Mouse (Mus musculus) limb, embryonic 11.5 days (tissue): Measurements from ENCODE around the gene Mbtps1. TPM values are rescaled to one million over a fixed set of nuclear protein-coding genes. Genes with fewer than 3 reads are reported as not detected.

Source experiments
- ATAC-seq: fragments of 200-750 bp; cut with Nextera tagmentation; 2 replicates; pipeline ENCODE4 v1.8.0; 2017; ENCODE audit warnings: low read depth; ENCODE audit not compliant: insufficient number of reproducible peaks, low FRiP score, low TSS enrichment
- DNase-seq: peaks from one replicate; pipeline ENCODE4 v3.0.0-alpha.2; 2015; ENCODE audit warnings: low spot score
- H3K27ac ChIP-seq: fragments of 300-500 bp; sonication (generic); replicated peaks from 2 replicates; pipeline ENCODE4 v1.5.1; 2014; ENCODE audit warnings: low read depth, mild to moderate bottlenecking, low read length
- H3K27me3 ChIP-seq: fragments of 300-500 bp; sonication (generic); 2 replicates; pipeline ENCODE4 v1.6.1; 2014; ENCODE audit warnings: mild to moderate bottlenecking, low read length, mixed read lengths; ENCODE audit not compliant: control insufficient read depth, insufficient read depth
- H3K36me3 ChIP-seq: fragments of 300-500 bp; sonication (generic); 2 replicates; pipeline ENCODE4 v1.6.1; 2014; ENCODE audit warnings: mild to moderate bottlenecking, low read length, moderate library complexity, mixed read lengths; ENCODE audit not compliant: control insufficient read depth, insufficient read depth
- H3K4me1 ChIP-seq: fragments of 300-500 bp; sonication (generic); 2 replicates; pipeline ENCODE4 v1.6.1; 2014; ENCODE audit warnings: low read length, mixed read lengths; ENCODE audit not compliant: control insufficient read depth, insufficient read depth
- H3K4me2 ChIP-seq: fragments of 300-500 bp; sonication (generic); 2 replicates; pipeline ENCODE4 v1.6.1; 2014; ENCODE audit warnings: low read depth, mild to moderate bottlenecking, moderate library complexity; ENCODE audit not compliant: severe bottlenecking
- H3K4me3 ChIP-seq: fragments of 300-500 bp; sonication (generic); 2 replicates; pipeline ENCODE4 v1.5.1; 2014; ENCODE audit warnings: low read depth, low read length
- H3K9ac ChIP-seq: fragments of 300-500 bp; sonication (generic); 2 replicates; pipeline ENCODE4 v1.6.1; 2014; ENCODE audit warnings: mild to moderate bottlenecking, low read length
- H3K9me3 ChIP-seq: fragments of 300-500 bp; sonication (generic); 2 replicates; pipeline ENCODE4 v1.6.1; 2016; ENCODE audit warnings: low read length; ENCODE audit not compliant: control insufficient read depth
- WGBS: fragments of 180-500 bp; shearing (Covaris S2); extraction: QIAGEN DNeasy Blood & Tissue Kit; methylation state at CpG from one replicate; pipeline ENCODE4 v1.1.7; 2014; 5-methylcytosine and 5-hydroxymethylcytosine counted together
- polyA plus RNA-seq: library from polyadenylated mRNA; unstranded; fragments of >200 nt; fragmentation: Nextera tagmentation; extraction: Ambion mirVana; gene quantifications from 2 replicates; pipeline ENCODE4 v1.2.1, GENCODE M21; 2014

Mbtps1 gene
- 116 and 126 TPM in 2 replicates for polyA plus RNA-seq

GRCm38 (mm10) chr8:119558603-119559401, at the start of gene Mbtps1:
Gene Mbtps1, minus strand, starts transcription at chr8:119558735.
- DNase-seq (peak; percentile 99), ATAC-seq (peak; percentile 94)
- peaks cover 3% of the 10 kb centered on the region; the same call in 1 of the 2 replicates for H3K4me1 ChIP-seq
- H3K27ac ChIP-seq, result peak within 1 kb of the TSS; percentile 76
- peak within 1 kb of the TSS; percentile 88 for H3K9ac ChIP-seq
- H3K27me3 ChIP-seq, result no peaks in the 10 kb centered on the region
- H3K9me3 ChIP-seq, result no peaks in the 10 kb centered on the region
- no peaks in the 10 kb centered on the region for H3K36me3 ChIP-seq
- WGBS, result 8% methylated on average over 55 of the region's 63 CpGs
- H3K4me2 ChIP-seq, result peak within 1 kb of the TSS; percentile 87
- peak within 1 kb of the TSS; percentile 72 for H3K4me3 ChIP-seq

- peaks cover 7% of the 10 kb centered on the region for H3K4me1 ChIP-seq
- H3K36me3 ChIP-seq, result peaks cover 8% of the 10 kb centered on the region
- DNase-seq (no peak), ATAC-seq (no peak)
- H3K9me3 ChIP-seq, result no peaks in the 10 kb centered on the region; the same call in 1 of the 2 replicates
- no peak overlapping the region for H3K4me3 ChIP-seq
- H3K4me2 ChIP-seq, result no peak overlapping the region
- whole genome bisulfite sequencing, result 81% methylated on average over 2 of the region's 2 CpGs
- H3K9ac ChIP-seq, result no peak overlapping the region
- H3K27ac ChIP-seq, result no peak overlapping the region
- no peaks in the 10 kb centered on the region for H3K27me3 ChIP-seq
Observed at GRCm38 (mm10) chr8:119606224-119606623, 47.7 kb upstream of the Mbtps1 start.

DNA sequence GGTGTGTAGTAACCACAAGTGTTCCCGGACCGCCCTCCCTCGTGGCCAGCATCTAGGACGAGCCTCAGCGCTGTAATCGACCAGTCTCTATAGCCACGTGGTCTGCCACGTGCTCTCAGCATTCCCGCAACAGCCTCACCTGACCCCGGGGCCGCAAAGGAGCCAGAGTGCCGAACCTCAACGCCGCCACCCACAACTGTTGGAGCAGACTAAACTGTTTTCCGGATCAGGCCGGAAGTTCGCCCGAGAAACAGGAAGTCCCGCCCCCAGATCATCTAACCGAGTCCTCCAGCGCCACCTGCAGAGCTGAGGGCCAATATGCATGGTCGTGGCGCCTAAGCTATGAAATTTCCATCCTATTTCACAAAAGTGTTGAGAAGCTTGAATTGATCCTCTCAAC, 46.5 kb upstream of the Mbtps1 start, which contains the start of gene Taf1c:
TSS of gene Taf1c (minus strand) at position 227 of the 400 bp plus-strand sequence.
- H3K9ac ChIP-seq, result peak within 1 kb of the TSS; percentile 83
- no peaks in the 10 kb centered on the region for H3K27me3 ChIP-seq
- WGBS, result under 1% methylated on average over 23 of the region's 23 CpGs
- peak; percentile 78; the same call in 1 of the 2 replicates for ATAC-seq
- no peaks in the 10 kb centered on the region; the same call in 1 of the 2 replicates for H3K9me3 ChIP-seq
- peak; percentile 96 for DNase-seq
- peak within 1 kb of the TSS; percentile 89 for H3K4me2 ChIP-seq
- peaks cover 15% of the 10 kb centered on the region for H3K36me3 ChIP-seq
- no peak within 1 kb of the TSS for H3K27ac ChIP-seq
- peaks cover 7% of the 10 kb centered on the region for H3K4me1 ChIP-seq
- H3K4me3 ChIP-seq, result peak within 1 kb of the TSS; percentile 78

GRCm38 (mm10) chr8:119604398-119604803, 45.9 kb upstream of the Mbtps1 start:
- H3K4me2 ChIP-seq, result peak overlapping the region; percentile 89
- H3K9ac ChIP-seq, result peak overlapping the region; percentile 83

GRCm38 (mm10) chr8:119603771-119604170, 45.2 kb upstream of the Mbtps1 start:
- no peak overlapping the region for H3K27ac ChIP-seq
- no peaks in the 10 kb centered on the region for H3K9me3 ChIP-seq
- no peaks in the 10 kb centered on the region for H3K27me3 ChIP-seq
- H3K36me3 ChIP-seq, result peaks cover 21% of the 10 kb centered on the region
- WGBS, result 94% methylated on average over 4 of the region's 4 CpGs
- H3K4me3 ChIP-seq, result no peak overlapping the region
- H3K4me2 ChIP-seq, result peak overlapping the region; percentile 89; the same call in 1 of the 2 replicates
- no peak for ATAC-seq
- no peak overlapping the region for H3K9ac ChIP-seq
- peaks cover 7% of the 10 kb centered on the region for H3K4me1 ChIP-seq
- DNase-seq, result no peak

More at GRCm38 (mm10) chr8:119604398-119604803, 45.9 kb upstream of the Mbtps1 start:
- Histone ChIP-seq H3K9me3 (no peaks in the 10 kb centered on the region; the same call in 1 of the 2 replicates), H3K27ac (no peak overlapping the region), H3K4me3 (peak overlapping the region; percentile 78), H3K27me3 (no peaks in the 10 kb centered on the region), H3K4me1 (peaks cover 7% of the 10 kb centered on the region), H3K36me3 (peaks cover 15% of the 10 kb centered on the region)
- 38% methylated on average over 12 of the region's 12 CpGs for WGBS
- no peak for DNase-seq
- ATAC-seq, result no peak

DNA sequence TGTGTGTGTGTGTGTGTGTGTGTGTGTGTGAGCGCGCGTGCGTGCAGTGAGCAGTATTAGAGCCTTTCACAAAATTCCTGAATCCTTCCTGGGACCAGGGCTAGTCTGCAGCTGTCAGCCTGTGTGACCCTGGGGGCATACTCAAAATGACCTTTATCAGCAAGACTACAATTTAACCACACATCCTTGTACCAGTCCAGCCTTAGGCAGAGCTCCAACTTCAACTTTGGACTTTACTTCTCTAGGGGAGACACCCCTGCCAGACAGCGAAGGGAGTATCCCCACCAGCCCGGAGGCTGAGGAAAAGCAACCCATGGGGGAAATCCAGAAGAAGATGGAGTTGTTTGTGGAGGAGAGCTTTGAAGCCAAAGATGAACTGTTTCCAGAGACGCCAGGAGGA, 32.9 kb upstream of the Mbtps1 start:
- Histone ChIP-seq H3K9me3 (no peaks in the 10 kb centered on the region), H3K36me3 (no peaks in the 10 kb centered on the region)
- no peak for ATAC-seq

DNA sequence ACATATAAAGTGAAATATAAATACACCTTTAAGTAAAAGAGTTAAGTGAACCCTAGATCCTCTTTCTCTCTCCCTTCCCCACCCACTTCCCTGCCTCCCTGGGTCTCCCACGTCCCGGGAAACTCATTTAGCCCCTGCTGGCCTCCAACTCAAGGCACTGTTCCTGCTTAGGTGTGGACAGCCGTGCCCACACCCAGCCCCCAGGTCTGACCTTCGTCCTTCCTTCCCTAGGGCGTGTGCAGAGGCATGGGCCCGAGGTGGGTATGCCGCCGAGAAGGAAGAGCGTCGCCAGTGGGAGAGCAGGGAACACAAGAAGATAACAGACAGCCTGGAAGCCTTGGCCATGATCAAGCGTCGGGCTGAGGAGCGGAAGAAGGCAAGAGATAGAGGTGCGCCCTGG, 31.8 kb upstream of the Mbtps1 start:
- H3K27ac ChIP-seq, result no peak overlapping the region
- H3K4me2 ChIP-seq, result no peak overlapping the region
- H3K9me3 ChIP-seq, result no peaks in the 10 kb centered on the region
- 0 out of 2 replicates have a peak, but pooled peaks cover 4% of the 10 kb centered on the region for H3K4me1 ChIP-seq
- ATAC-seq, result no peak
- no peak overlapping the region for H3K4me3 ChIP-seq
- no peak for DNase-seq
- H3K27me3 ChIP-seq, result no peaks in the 10 kb centered on the region
- no peak overlapping the region for H3K9ac ChIP-seq
- WGBS, result 83% methylated on average over 14 of the region's 14 CpGs
- H3K36me3 ChIP-seq, result no peaks in the 10 kb centered on the region

More for the DNA sequence above, 32.9 kb upstream of the Mbtps1 start:
- H3K27ac ChIP-seq, result no peak overlapping the region
- no peak for DNase-seq
- no peak overlapping the region for H3K9ac ChIP-seq
- H3K27me3 ChIP-seq, result no peaks in the 10 kb centered on the region
- H3K4me1 ChIP-seq, result no peaks in the 10 kb centered on the region
- H3K4me3 ChIP-seq, result no peak overlapping the region
- no peak overlapping the region for H3K4me2 ChIP-seq
- 86% methylated on average over 7 of the region's 7 CpGs for WGBS

DNA sequence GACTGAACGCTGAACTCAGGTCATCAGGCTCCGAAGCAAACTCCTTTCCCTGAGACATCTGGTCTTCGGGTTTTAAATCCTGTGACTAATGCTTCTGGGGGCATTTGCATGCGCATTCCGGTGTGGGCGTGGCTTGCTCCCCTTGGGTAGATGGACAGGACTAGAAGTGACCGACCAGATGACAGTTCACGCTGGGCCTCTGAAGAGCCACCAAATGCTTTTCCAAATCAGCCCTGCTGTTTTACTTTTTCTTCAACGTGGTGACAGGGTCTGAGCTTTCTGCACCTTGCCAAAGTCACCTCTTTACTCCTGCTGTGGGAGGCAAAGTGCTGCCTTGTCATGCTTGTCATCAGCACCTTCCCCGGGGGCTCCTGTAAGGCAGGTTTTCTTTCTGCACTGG, 30.3 kb upstream of the Mbtps1 start:
- 21% methylated on average over 10 of the region's 10 CpGs for WGBS
- H3K9me3 ChIP-seq, result no peaks in the 10 kb centered on the region
- 0 out of 2 replicates have a peak, but pooled peaks have one; percentile 62 for ATAC-seq

More for the DNA sequence above, 30.3 kb upstream of the Mbtps1 start:
- no peaks in the 10 kb centered on the region for H3K27me3 ChIP-seq
- no peak overlapping the region for H3K9ac ChIP-seq
- H3K4me3 ChIP-seq, result no peak overlapping the region
- no peak overlapping the region for H3K27ac ChIP-seq
- no peaks in the 10 kb centered on the region for H3K36me3 ChIP-seq
- H3K4me1 ChIP-seq, result 0 out of 2 replicates have a peak, but pooled peaks cover 4% of the 10 kb centered on the region
- no peak overlapping the region for H3K4me2 ChIP-seq
- peak; percentile 55 for DNase-seq
